Mouse (Mus musculus) heart, postnatal 14 days (tissue): Measurements from ENCODE around the gene Gm20388. TPM values are rescaled to one million over a fixed set of nuclear protein-coding genes. Genes with fewer than 3 reads are reported as not detected.

Experiments used
- DNase-seq, 2 experiments: peaks; one replicate each; pipeline ENCODE4 v3.0.0; 2021 to 2022
- intact Hi-C: fragments of 180-260 bp; cut with DNase I; formaldehyde crosslinking; loops from one replicate; pipeline ENCODE4 v1.15.1; 2025
- total RNA-seq, 2 experiments: library from RNA; stranded (reverse); gene quantifications; 2 replicates each; pipeline ENCODE4 v1.2.3; 2021

The Gm20388 gene
- total RNA-seq, 2 experiments from 2014 or later: 0.24 TPM; not detected in 1

GRCm38 (mm10) chr8:122700628-122701027 lies 2790.0 kb downstream of the Gm20388 start:
- DNase-seq: no peak
- intact Hi-C loops: no loop called here

DNA sequence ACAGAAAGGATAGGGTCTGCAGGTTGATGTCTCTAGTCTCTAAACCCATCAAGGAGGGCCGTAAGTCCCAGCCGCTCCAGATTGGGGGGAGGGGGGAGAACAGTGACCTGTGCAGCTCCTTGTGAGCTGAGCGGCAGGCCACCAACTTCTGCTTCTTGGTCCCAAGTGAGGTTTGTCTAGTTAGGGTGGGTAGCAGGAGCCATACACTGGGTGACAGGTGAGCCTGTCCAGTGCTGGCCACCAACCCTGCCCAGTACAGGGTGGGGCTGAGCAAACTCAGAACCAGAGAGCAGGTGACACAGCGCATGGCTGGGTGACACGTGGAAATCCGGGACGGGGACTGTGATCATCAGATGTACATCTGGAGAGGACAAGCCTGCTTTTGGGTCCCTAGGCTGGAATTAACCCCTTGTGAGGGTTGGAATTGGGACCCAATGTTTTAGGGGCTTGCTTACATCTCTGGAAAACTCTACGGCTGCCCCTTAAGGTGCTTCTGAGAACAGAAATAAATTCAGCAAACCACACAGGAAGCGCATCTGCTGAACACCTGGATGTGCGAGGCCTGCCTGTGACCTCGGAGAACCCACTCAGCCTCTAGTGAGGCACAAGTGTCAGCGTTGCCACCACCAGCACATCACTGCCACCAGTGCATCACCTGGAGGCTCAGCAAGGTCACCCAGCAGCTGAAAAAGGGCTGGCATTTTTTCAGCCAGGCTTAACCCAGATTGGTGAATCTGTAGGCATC lies 2791.0 kb downstream of the Gm20388 start:
- intact Hi-C loops: no loop called here
- no peak for DNase-seq

- no peak for DNase-seq
- intact Hi-C loops: no loop called here
Measured at GRCm38 (mm10) chr8:122702301-122702941, 2791.8 kb downstream of the Gm20388 start.

GRCm38 (mm10) chr8:122702957-122703356 lies 2792.3 kb downstream of the Gm20388 start:
- intact Hi-C loops: no loop called here
- no peak for DNase-seq

- no peak for DNase-seq
Measured at GRCm38 (mm10) chr8:122704612-122705011, 2794.0 kb downstream of the Gm20388 start.

DNA sequence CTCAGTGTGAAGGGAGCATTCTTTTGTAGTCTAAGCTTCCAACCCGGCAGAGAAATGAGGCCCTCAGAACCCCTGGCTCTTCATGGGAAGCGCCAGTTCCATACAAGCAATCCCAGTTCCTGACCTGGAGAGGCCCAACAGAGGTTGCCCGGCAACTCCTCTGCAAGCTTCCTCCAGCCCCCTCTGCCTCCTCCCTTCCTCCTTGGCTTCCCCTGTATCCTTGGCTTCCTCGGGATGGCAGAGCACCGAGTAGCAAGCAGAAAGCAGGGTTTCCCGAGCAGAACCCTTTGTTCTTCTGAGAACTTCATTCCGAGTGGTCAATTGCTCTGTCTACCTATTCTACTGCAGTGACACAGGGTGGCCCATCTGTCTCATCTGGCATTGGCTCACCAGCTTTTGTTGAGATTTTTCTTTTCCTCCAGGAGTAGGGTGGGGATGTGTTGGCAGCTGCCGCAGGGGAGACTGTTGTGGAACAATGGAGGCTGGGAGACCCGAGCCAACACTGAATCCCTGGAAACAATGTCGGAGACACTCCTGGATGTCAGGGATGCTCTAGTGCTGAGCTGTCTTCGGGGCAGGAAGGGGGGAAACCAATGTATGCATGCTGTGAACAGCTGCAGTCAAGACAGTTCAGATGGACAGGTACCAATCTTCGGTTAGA lies 2795.4 kb downstream of the Gm20388 start:
- DNase-seq: no peak
- intact Hi-C loops: no loop called here

More at GRCm38 (mm10) chr8:122704612-122705011, 2794.0 kb downstream of the Gm20388 start:
- intact Hi-C loops: no loop called here

GRCm38 (mm10) chr8:122707184-122707583 lies 2796.5 kb downstream of the Gm20388 start:
- intact Hi-C loops: no loop called here

DNA sequence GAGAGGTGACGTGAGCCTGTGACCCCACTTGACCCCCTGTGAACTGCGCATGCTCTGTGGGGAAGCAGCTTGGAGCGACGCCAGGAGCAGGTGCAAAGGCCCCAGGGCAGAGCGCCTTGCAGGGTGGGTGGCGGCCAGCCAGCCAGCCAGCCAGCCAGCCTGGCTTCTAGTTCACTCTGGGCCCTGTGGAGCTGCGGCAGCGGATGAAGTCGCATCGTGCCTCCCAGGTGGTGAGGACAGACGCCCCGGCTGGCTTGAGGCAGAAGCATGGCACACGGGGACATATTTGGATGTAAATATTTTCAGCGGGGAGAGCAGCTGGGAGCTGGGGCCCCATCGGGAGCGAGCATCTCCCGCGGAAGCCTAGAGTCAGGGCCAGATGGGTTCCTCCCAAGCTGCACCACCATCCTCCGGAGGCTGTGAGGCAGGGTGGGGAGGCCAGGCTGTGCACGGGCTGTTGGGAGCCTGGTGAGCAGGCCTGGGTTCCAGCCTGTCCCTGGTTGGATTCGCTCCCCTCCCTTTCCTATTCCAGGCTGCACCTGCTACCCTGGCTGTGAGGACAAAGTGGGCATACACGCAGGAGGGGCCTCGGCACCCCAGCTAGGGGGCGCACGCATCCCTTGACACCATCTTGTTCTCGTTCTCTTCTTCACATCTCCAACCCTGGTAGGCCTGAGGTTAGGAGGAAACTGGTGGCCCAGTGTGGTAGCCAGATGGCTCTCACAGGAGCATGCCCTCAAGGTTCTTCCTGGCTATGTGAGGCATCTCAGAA lies 2798.9 kb downstream of the Gm20388 start:
- intact Hi-C loops: no loop called here
- DNase-seq: no peak

More at GRCm38 (mm10) chr8:122707184-122707583, 2796.5 kb downstream of the Gm20388 start:
- DNase-seq: no peak

DNA sequence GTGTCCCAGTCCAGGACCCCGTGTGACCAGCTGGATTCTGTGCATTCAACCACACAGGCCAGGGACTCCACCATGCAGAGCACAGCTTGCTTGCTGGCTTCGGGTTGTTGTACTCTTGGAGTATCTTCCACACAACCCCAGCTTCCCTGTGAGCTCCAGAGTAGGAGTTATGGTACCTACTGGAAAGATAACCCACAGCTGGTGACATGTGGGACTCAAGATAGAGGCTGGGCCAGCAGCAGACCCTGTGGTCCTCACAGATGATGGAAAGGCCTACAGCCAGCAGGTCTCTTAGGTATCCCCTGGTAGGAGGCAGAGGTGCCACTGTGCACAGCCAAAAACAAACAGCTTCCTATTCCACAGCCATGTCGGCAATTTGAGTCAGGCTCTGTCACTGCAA lies 2800.8 kb downstream of the Gm20388 start:
- intact Hi-C loops: no loop called here
- no peak for DNase-seq

DNA sequence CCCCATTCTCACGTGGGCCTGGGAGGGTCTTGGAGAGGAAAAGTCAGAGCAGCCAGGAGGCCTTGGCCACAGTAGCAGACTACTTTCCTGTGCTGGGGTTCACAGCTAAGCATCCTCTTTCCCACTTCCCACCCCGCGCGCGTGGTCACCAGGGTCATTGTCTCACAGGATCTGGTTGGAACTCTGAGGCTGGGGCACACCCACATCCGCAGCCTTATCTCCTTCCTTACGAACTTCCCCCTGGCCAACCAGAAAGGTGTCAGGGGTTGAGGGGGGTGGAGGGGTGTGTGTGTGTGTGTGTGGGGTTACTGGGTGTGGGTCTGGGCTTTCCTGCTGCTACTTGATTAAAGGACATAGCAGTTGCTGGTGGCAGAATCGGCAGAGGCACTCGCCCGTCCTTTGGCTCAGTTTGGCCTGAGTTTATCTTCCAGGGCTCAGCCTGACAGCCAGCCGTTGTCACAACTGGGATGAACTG lies 2801.3 kb downstream of the Gm20388 start:
- peak in 1 of 2 experiments; percentile 64 for DNase-seq
- intact Hi-C loops: no loop called here

GRCm38 (mm10) chr8:122712411-122713156 lies 2801.9 kb downstream of the Gm20388 start:
- intact Hi-C loops: no loop called here

GRCm38 (mm10) chr8:122713157-122713518 lies 2802.5 kb downstream of the Gm20388 start:
- no peak for DNase-seq
- intact Hi-C loops: no loop called here

More at GRCm38 (mm10) chr8:122712411-122713156, 2801.9 kb downstream of the Gm20388 start:
- DNase-seq: no peak

GRCm38 (mm10) chr8:122716566-122716965 lies 2805.9 kb downstream of the Gm20388 start:
- no peak for DNase-seq
- intact Hi-C loops: loop anchor here (5.0 kb wide), 1 partner anchor 56 kb away; no protein-coding TSS in a partner anchor

- no peak for DNase-seq
- intact Hi-C loops: loop anchor here (5.0 kb wide), 1 partner anchor 54 kb away; no protein-coding TSS in a partner anchor
Measured at GRCm38 (mm10) chr8:122717869-122718509, 2807.3 kb downstream of the Gm20388 start.

GRCm38 (mm10) chr8:122718711-122719499 lies 2808.3 kb downstream of the Gm20388 start:
- intact Hi-C loops: loop anchor here (5.0 kb wide), 1 partner anchor 53 kb away; no protein-coding TSS in a partner anchor
- DNase-seq: no peak

DNA sequence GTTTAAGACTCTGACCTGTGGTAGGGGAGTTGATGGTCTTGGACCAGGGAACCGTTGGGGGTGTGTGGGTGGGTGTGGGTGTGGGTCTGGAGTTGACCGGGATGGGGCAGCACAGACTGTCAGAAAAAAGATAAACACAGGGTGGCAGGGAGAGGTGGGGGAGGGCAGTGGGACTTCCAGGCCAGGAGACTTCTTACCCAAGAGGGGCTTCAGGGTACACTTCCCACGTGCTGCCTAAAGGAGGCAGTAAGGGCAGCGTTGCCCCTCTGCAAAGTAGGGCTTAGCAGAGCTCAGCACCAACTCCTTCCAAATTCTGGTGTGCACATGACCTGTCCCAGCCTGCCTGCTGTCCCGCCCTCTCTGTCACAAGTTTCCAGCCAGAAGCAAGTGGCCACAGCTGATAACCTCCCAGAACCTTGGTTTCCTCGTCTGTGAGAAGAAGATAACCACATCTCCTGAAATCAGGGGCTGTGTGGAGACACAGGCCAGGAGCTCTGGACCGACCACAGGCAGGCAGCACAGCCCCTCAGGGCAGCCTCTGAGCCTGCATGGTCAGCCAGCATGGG lies 2808.9 kb downstream of the Gm20388 start:
- intact Hi-C loops: loop anchor here (5.0 kb wide), 1 partner anchor 53 kb away; no protein-coding TSS in a partner anchor
- peak in 1 of 2 experiments; percentile 30 for DNase-seq

DNA sequence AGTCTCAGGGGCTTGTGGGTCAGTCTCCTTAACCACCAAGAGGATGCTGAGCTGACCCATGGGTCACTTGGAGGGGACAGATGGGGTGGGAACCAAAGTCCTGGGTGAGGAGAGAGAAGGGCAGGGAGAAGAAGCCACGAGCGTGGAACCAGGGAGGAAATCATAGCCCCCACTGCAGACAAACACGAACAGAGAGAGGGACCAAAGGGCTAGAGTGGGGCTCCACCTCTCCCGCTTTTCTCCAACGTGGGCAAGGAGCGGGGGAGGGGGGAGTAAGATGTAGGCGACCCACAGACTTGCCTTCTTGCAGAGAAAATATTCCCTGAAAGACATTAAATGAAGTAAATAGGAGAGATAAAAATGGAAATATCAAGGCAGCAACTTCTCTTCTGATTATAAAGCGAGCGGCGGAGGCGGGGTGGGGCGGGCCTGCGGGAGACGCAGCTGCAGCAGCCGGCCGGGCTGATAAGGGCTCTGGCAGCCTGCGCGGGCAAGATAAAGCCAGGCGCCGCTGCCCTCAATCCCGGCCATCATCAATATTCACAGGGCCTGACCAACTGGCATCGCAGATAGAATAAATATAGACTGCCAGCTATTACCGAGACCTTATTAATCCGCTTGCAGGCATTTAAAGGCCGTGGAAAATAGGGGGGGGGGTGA lies 2809.6 kb downstream of the Gm20388 start:
- DNase-seq: peak; percentile 57
- intact Hi-C loops: no loop called here
